Mouse (Mus musculus) midbrain, embryonic 15.5 days (tissue): ENCODE measurements around the gene Exoc4. TPM values are rescaled to one million over a fixed set of nuclear protein-coding genes. Genes with fewer than 3 reads are reported as not detected.

Experiments used
- ATAC-seq: fragments of 200-750 bp; cut with Nextera tagmentation; replicated peaks from 2 replicates; pipeline ENCODE4 v1.8.0; 2017; ENCODE audit warnings: moderate TSS enrichment
- H3K27ac ChIP-seq: fragments of 300-500 bp; sonication (generic); 2 replicates; pipeline ENCODE4 v1.5.1; 2015; ENCODE audit warnings: mild to moderate bottlenecking, inconsistent platforms
- H3K27me3 ChIP-seq: fragments of 300-500 bp; sonication (generic); replicated peaks from 2 replicates; pipeline ENCODE4 v1.6.1; 2015; ENCODE audit warnings: inconsistent platforms
- H3K36me3 ChIP-seq: fragments of 300-500 bp; sonication (generic); replicated peaks from 2 replicates; pipeline ENCODE4 v1.6.1; 2015; ENCODE audit warnings: inconsistent platforms
- H3K4me1 ChIP-seq: fragments of 300-500 bp; sonication (generic); 2 replicates; pipeline ENCODE4 v1.6.1; 2015; ENCODE audit warnings: inconsistent platforms
- H3K4me2 ChIP-seq: fragments of 300-500 bp; sonication (generic); 2 replicates; pipeline ENCODE4 v1.6.1; 2015; ENCODE audit warnings: inconsistent platforms, mild to moderate bottlenecking, moderate library complexity
- H3K4me3 ChIP-seq: fragments of 300-500 bp; sonication (generic); 2 replicates; pipeline ENCODE4 v1.5.1; 2015; ENCODE audit warnings: mild to moderate bottlenecking, inconsistent platforms
- H3K9ac ChIP-seq: fragments of 300-500 bp; sonication (generic); 2 replicates; pipeline ENCODE4 v1.6.1; 2015; ENCODE audit warnings: mild to moderate bottlenecking, inconsistent platforms
- H3K9me3 ChIP-seq: fragments of 300-500 bp; sonication (generic); 2 replicates; pipeline ENCODE4 v1.6.1; 2016; ENCODE audit warnings: inconsistent platforms
- WGBS: fragments of 180-500 bp; shearing (Covaris S2); methylation state at CpG from one replicate; pipeline ENCODE4 v1.1.7; 2015; ENCODE audit warnings: mixed read lengths; 5-methylcytosine and 5-hydroxymethylcytosine counted together
- polyA plus RNA-seq: library from polyadenylated mRNA; unstranded; fragments of >200 nt; fragmentation: Nextera tagmentation; extraction: Ambion mirVana; gene quantifications from 2 replicates; pipeline ENCODE4 v1.2.1, GENCODE M21; 2015

The Exoc4 gene
- polyA plus RNA-seq, 1 experiment from 2014 or later, result 57.8 TPM

- Histone ChIP-seq H3K9me3 (no peaks in the 10 kb centered on the region), H3K4me3 (no peak overlapping the region), H3K36me3 (0 out of 2 replicates have a peak, but pooled peaks cover 5% of the 10 kb centered on the region), H3K27me3 (no peaks in the 10 kb centered on the region), H3K4me1 (no peaks in the 10 kb centered on the region), H3K9ac (no peak overlapping the region), H3K4me2 (no peak overlapping the region), H3K27ac (no peak overlapping the region)
- 69% methylated on average over 5 of the region's 5 CpGs for WGBS
- no peak for ATAC-seq
Observed at GRCm38 (mm10) chr6:33263950-33264349, 15.1 kb downstream of the Exoc4 start.

GRCm38 (mm10) chr6:33264388-33264787, 15.5 kb downstream of the Exoc4 start:
- no peak for ATAC-seq
- Histone ChIP-seq H3K27ac (no peak overlapping the region), H3K9ac (no peak overlapping the region), H3K9me3 (no peaks in the 10 kb centered on the region), H3K4me3 (no peak overlapping the region), H3K4me1 (no peaks in the 10 kb centered on the region), H3K4me2 (no peak overlapping the region), H3K27me3 (no peaks in the 10 kb centered on the region), H3K36me3 (0 out of 2 replicates have a peak, but pooled peaks cover 5% of the 10 kb centered on the region)
- 85% methylated on average over 2 of the region's 2 CpGs for WGBS

- WGBS, result 88% methylated on average over 6 of the region's 6 CpGs
- no peak overlapping the region for H3K4me3 ChIP-seq
- no peak overlapping the region for H3K27ac ChIP-seq
- H3K27me3 ChIP-seq, result no peaks in the 10 kb centered on the region
- no peak overlapping the region for H3K9ac ChIP-seq
- H3K4me2 ChIP-seq, result no peak overlapping the region
- ATAC-seq, result no peak
- 0 out of 2 replicates have a peak, but pooled peaks cover 5% of the 10 kb centered on the region for H3K36me3 ChIP-seq
- no peaks in the 10 kb centered on the region for H3K4me1 ChIP-seq
- no peaks in the 10 kb centered on the region for H3K9me3 ChIP-seq
Observed at GRCm38 (mm10) chr6:33267571-33267970, 18.7 kb downstream of the Exoc4 start.

- Histone ChIP-seq H3K36me3 (no peaks in the 10 kb centered on the region), H3K4me3 (no peak overlapping the region), H3K4me1 (peaks cover 12% of the 10 kb centered on the region), H3K9me3 (no peaks in the 10 kb centered on the region), H3K27me3 (no peaks in the 10 kb centered on the region), H3K4me2 (no peak overlapping the region), H3K9ac (no peak overlapping the region), H3K27ac (peak overlapping the region; percentile 54; the same call in 1 of the 2 replicates)
- ATAC-seq, result 0 out of 2 replicates have a peak, but pooled peaks have one; percentile 48
- 25% methylated on average over 3 of the region's 3 CpGs for WGBS
Observed at GRCm38 (mm10) chr6:33283523-33283922, 34.6 kb downstream of the Exoc4 start.

GRCm38 (mm10) chr6:33283936-33284335, 35.1 kb downstream of the Exoc4 start:
- Histone ChIP-seq H3K4me2 (no peak overlapping the region), H3K4me3 (no peak overlapping the region), H3K9me3 (no peaks in the 10 kb centered on the region), H3K9ac (no peak overlapping the region), H3K27ac (peak overlapping the region; percentile 54; the same call in 1 of the 2 replicates), H3K36me3 (no peaks in the 10 kb centered on the region), H3K4me1 (peaks cover 12% of the 10 kb centered on the region), H3K27me3 (no peaks in the 10 kb centered on the region)
- WGBS, result 54% methylated on average over 4 of the region's 4 CpGs
- no peak for ATAC-seq

- H3K27ac ChIP-seq, result no peak overlapping the region
- H3K9me3 ChIP-seq, result no peaks in the 10 kb centered on the region
- 82% methylated on average over 6 of the region's 6 CpGs for WGBS
- no peak for ATAC-seq
- no peak overlapping the region for H3K4me3 ChIP-seq
- no peaks in the 10 kb centered on the region for H3K36me3 ChIP-seq
- H3K27me3 ChIP-seq, result no peaks in the 10 kb centered on the region
- no peak overlapping the region for H3K4me2 ChIP-seq
- no peak overlapping the region for H3K9ac ChIP-seq
- H3K4me1 ChIP-seq, result peaks cover 12% of the 10 kb centered on the region
Observed at GRCm38 (mm10) chr6:33286376-33286775, 37.5 kb downstream of the Exoc4 start.

GRCm38 (mm10) chr6:33294626-33295025, 45.7 kb downstream of the Exoc4 start:
- Histone ChIP-seq H3K27me3 (no peaks in the 10 kb centered on the region), H3K9me3 (no peaks in the 10 kb centered on the region), H3K4me1 (peaks cover 4% of the 10 kb centered on the region; the same call in 1 of the 2 replicates), H3K36me3 (no peaks in the 10 kb centered on the region), H3K4me2 (no peak overlapping the region), H3K27ac (no peak overlapping the region), H3K9ac (no peak overlapping the region), H3K4me3 (no peak overlapping the region)
- no peak for ATAC-seq
- 42% methylated on average over 2 of the region's 2 CpGs for WGBS

GRCm38 (mm10) chr6:33297566-33297965, 48.7 kb downstream of the Exoc4 start:
- H3K9ac ChIP-seq, result no peak overlapping the region
- no peak overlapping the region for H3K27ac ChIP-seq
- no peaks in the 10 kb centered on the region for H3K9me3 ChIP-seq
- WGBS, result 85% methylated on average over 3 of the region's 3 CpGs
- no peak overlapping the region for H3K4me2 ChIP-seq
- H3K27me3 ChIP-seq, result no peaks in the 10 kb centered on the region
- H3K4me3 ChIP-seq, result no peak overlapping the region
- H3K36me3 ChIP-seq, result no peaks in the 10 kb centered on the region
- H3K4me1 ChIP-seq, result peaks cover 4% of the 10 kb centered on the region; the same call in 1 of the 2 replicates
- ATAC-seq, result no peak

GRCm38 (mm10) chr6:33298768-33299167, 49.9 kb downstream of the Exoc4 start:
- 82% methylated on average over 1 of the region's 1 CpGs for WGBS
- H3K27me3 ChIP-seq, result no peaks in the 10 kb centered on the region
- H3K4me3 ChIP-seq, result no peak overlapping the region
- H3K9ac ChIP-seq, result no peak overlapping the region
- ATAC-seq, result no peak
- H3K4me2 ChIP-seq, result no peak overlapping the region
- no peak overlapping the region for H3K27ac ChIP-seq
- H3K36me3 ChIP-seq, result no peaks in the 10 kb centered on the region
- no peaks in the 10 kb centered on the region for H3K9me3 ChIP-seq
- peaks cover 4% of the 10 kb centered on the region; the same call in 1 of the 2 replicates for H3K4me1 ChIP-seq

GRCm38 (mm10) chr6:33305996-33306395, 57.1 kb downstream of the Exoc4 start:
- 81% methylated on average over 1 of the region's 1 CpGs for WGBS

GRCm38 (mm10) chr6:33308646-33309045, 59.8 kb downstream of the Exoc4 start:
- ATAC-seq, result no peak
- no peak overlapping the region for H3K4me3 ChIP-seq
- no peak overlapping the region for H3K9ac ChIP-seq
- H3K27ac ChIP-seq, result no peak overlapping the region
- H3K36me3 ChIP-seq, result no peaks in the 10 kb centered on the region
- no peaks in the 10 kb centered on the region for H3K9me3 ChIP-seq
- H3K4me1 ChIP-seq, result no peaks in the 10 kb centered on the region
- H3K27me3 ChIP-seq, result no peaks in the 10 kb centered on the region
- H3K4me2 ChIP-seq, result no peak overlapping the region
- 92% methylated on average over 2 of the region's 2 CpGs for WGBS

More at GRCm38 (mm10) chr6:33305996-33306395, 57.1 kb downstream of the Exoc4 start:
- H3K9me3 ChIP-seq, result no peaks in the 10 kb centered on the region
- no peak overlapping the region for H3K9ac ChIP-seq
- no peaks in the 10 kb centered on the region for H3K4me1 ChIP-seq
- H3K27ac ChIP-seq, result no peak overlapping the region
- ATAC-seq, result no peak
- H3K36me3 ChIP-seq, result no peaks in the 10 kb centered on the region
- no peaks in the 10 kb centered on the region for H3K27me3 ChIP-seq
- H3K4me2 ChIP-seq, result no peak overlapping the region
- H3K4me3 ChIP-seq, result no peak overlapping the region

- Histone ChIP-seq H3K27ac (no peak overlapping the region), H3K4me1 (no peaks in the 10 kb centered on the region), H3K9me3 (no peaks in the 10 kb centered on the region), H3K36me3 (no peaks in the 10 kb centered on the region), H3K27me3 (no peaks in the 10 kb centered on the region), H3K4me3 (no peak overlapping the region), H3K9ac (no peak overlapping the region), H3K4me2 (no peak overlapping the region)
- ATAC-seq, result no peak
- WGBS, result 81% methylated on average over 1 of the region's 1 CpGs
Observed at GRCm38 (mm10) chr6:33310486-33310885, 61.6 kb downstream of the Exoc4 start.

- Histone ChIP-seq H3K9ac (no peak overlapping the region), H3K4me2 (no peak overlapping the region), H3K27me3 (no peaks in the 10 kb centered on the region), H3K36me3 (no peaks in the 10 kb centered on the region), H3K27ac (no peak overlapping the region), H3K4me1 (no peaks in the 10 kb centered on the region), H3K9me3 (no peaks in the 10 kb centered on the region), H3K4me3 (no peak overlapping the region)
- no peak for ATAC-seq
- WGBS, result 80% methylated on average over 3 of the region's 3 CpGs
Observed at GRCm38 (mm10) chr6:33322849-33323248, 74.0 kb downstream of the Exoc4 start.
